Mouse (Mus musculus): ENCODE measurements around the gene Smtnl1. TPM values are rescaled to one million over a fixed set of nuclear protein-coding genes. Genes with fewer than 3 reads are reported as not detected.

The Smtnl1 gene
- 1 to 10 TPM; 1.8 to 3.9 TPM for total RNA-seq (2021)
- long read RNA-seq, experiment 1, transcript Smtnl1-201 (8 exons, 1,761 nt), result major isoform, 8 of 9 reads
- long read RNA-seq, experiment 1, partial matches to known transcripts, result 1 of 9 reads
- long read RNA-seq, experiment 1, other reads (novel, unspliced or antisense), result 0 of 9 reads
- long read RNA-seq, experiment 2, partial matches to known transcripts, result 0 of 1 reads
- long read RNA-seq, experiment 2, other reads (novel, unspliced or antisense), result 0 of 1 reads

DNA sequence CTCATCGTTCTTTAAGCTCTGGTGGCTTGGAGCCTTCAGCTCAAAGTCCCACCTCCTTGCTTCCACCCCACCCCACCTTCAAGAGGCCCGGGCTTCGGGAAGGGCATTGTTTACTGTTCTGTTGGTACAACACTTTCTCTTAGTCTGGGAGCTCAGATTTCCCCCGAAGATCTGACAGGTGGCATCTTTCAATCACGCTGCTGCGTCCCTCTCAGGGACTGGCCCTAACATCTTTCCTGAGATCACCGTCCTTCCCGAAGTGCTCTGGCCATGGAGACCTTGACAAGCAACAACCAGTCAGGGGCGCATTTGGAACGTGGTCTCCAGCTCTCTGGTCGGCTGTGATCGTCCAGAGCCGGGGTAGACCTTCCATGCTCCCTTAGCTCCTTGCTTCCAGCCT lies at the start of gene Smtnl1:
Gene Smtnl1 (minus strand): TSS at position 101 of the 400 bp plus-strand sequence.
- no peak for DNase-seq (ENCODE audit: low spot score in 2 of 2)

- DNase-seq (ENCODE audit: low spot score in 2 of 2), result no peak
Measured at GRCm38 (mm10) chr2:84870623-84871160, 48.2 kb upstream of the Smtnl1 start.

DNA sequence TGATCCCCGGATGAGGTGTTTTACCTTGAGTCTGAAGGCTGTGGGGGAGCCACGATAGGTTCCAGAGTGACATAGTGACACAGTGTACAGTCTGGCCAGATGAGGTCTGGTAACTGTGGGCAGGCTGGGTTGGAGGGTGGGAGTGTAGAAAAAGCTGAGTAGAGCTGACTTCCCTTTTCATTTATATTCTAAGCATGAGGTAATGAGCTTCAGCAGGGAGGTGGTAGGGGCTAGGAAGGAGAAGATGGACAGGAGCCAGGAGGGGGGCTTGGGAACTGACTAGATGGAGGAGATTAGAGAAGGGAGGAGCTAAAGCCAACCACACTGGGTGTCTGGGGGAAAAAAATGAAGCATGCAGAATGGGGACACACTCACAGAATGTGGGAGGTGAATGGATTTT lies 46.5 kb upstream of the Smtnl1 start:
- no peak for DNase-seq (ENCODE audit: low spot score in 2 of 2)

- DNase-seq (ENCODE audit: low spot score in 2 of 2), result peak in 1 of 2 experiments; percentile 58
Measured at GRCm38 (mm10) chr2:84868521-84868943, 46.1 kb upstream of the Smtnl1 start.

DNA sequence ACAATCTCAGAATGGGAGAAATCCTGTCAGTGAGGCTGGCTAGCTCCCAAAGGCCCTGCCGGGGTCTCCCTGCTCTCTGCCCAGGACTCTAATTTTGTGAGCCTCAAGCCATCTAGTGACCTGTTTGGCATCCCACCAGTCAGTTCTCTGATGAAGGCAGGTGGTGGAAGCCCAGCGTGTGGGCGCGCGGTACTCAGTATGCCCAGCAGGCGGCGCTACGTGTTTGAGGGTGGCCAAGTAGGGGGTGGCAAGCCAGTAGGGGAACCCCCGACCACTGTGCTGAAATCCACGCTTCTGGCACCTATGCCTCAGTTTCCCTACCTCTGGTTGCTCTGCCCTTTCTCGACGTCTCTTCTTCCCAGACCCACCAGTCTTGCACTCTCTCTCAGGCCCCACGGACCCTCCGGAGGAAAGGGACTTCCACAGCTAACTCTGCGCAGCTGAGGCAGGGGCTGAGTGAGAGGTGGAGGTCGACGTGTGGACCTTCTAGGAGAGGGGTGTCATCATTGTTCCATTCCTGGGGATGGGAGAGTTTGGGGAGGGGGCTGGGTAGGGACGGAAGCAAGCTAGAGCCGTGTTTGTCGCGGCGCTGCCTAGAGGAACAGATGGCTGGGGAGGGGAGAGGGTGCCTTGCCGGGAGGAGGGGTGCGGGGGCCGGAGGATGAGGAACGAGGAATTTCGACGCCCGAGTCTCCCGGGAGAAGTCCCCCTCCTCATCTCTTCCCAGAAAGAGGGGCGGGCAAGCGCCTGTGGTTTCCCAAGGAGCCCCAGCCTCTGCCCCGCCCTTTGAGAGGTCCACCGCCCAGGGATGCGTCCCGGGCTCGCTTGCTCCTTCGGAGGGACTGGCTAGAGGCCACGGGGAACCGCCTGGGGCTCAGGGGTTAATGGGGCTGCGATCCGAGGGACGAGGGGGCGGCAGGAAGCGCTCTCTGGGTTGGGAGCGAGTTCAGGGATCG lies 43.4 kb upstream of the Smtnl1 start:
- DNase-seq (ENCODE audit: low spot score in 2 of 2), result no peak

- DNase-seq (ENCODE audit: low spot score in 2 of 2), result no peak
Measured at GRCm38 (mm10) chr2:84862231-84862630, 39.8 kb upstream of the Smtnl1 start.

DNA sequence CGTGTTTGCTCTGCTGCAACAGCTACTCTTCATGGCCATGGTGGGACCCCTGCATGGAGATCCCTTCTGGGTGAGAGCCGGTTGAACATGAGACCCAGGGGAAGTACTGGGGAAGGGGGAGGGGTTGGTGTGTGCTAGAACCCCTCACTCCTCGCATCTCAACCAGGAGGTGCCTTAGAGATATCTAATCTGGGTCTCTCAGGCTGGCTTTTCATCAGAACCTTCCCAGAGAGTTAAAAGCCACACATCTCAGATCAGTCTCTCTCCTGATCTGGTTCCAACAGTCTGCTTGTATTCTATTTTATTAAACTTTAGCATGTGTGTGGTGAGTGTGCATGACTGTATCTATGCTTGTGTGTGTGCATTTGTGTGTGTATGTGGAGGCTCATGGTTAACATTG lies 39.0 kb upstream of the Smtnl1 start:
- no peak for DNase-seq (ENCODE audit: low spot score in 2 of 2)

DNA sequence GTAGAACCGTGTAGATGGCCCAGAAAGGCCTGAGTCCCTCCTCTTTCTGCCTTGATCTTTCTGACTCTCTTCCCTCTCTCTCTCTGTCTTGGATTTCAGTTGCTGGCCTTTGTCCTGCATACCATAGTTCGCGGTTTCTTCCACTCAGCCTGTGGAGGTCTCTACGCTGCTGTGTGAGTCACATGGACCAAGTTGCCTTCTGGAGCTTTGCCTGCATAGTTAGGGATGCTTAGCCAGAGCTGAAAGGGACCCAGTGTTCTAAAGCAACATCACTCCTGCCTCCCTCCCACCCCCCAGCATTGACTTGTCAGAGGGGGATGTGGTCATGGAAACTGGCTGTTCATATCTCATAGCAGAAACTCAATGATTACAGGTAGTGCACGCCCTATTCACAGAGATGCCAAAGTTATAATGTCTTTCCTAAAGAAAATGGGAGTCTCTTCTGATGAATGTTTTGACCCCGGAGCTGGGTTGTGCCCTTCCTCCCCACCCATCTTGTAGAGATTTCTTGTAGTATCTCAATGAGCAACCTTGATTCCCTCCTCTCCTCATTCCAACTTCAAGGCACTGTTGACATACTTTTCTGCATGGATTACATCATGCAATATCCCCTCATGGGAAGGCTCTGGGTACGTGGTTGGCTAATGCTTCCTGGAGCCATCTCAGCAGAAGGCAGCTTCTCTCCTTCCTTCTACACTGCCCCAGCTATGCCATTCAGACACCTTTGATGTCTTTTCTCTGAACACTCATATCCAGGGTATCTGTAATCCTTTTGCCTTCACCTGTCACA lies 37.7 kb upstream of the Smtnl1 start:
- no peak for DNase-seq (ENCODE audit: low spot score in 2 of 2)

DNA sequence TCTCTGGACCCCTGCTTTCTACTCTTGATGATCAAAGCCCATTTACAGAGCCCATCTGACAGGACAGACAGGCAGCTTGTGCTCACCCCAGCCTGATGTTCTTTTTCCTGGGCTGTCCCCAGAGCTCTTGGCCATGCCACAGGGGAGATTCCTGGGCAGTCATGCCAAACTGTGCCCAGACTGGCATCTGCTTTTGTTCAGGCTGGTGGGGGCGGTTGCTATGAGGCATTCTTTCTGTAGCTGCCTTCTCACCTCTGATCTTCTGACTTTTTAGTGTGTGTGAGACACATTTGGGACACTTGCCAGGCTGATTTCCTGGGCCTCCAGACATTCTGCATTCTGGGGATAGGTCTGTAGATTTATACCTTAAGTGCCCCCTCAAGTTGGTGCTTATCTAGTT lies 36.1 kb upstream of the Smtnl1 start:
- DNase-seq (ENCODE audit: low spot score in 2 of 2), result no peak

GRCm38 (mm10) chr2:84855732-84856131 lies 33.3 kb upstream of the Smtnl1 start:
- DNase-seq (ENCODE audit: low spot score in 2 of 2), result peak in 1 of 2 experiments; percentile 17

GRCm38 (mm10) chr2:84851130-84852040 lies 28.9 kb upstream of the Smtnl1 start:
- peak; percentile 41 to 47 for DNase-seq (ENCODE audit: low spot score in 2 of 2)

- DNase-seq (ENCODE audit: low spot score in 2 of 2), result no peak
Measured at GRCm38 (mm10) chr2:84850407-84851129, 28.1 kb upstream of the Smtnl1 start.

DNA sequence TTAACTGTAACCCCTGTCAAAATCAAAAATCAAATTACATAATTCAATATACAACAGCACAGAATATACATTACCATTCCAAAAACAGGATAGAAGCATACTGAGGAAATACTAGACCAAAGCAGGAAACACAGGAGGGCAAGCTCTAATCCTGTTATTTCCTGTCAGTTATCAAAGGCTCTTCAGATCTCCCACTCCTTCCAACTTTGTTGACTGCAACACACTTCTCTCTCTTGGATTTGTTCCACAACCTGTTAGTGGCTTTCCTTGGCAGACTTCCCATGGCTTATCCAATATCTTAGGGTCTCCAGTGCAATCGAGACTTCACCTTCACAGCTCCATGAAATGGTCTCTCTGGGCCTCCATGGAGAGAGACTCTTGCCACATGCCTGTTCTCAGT lies 22.8 kb upstream of the Smtnl1 start:
- no peak for DNase-seq (ENCODE audit: low spot score in 2 of 2)

DNA sequence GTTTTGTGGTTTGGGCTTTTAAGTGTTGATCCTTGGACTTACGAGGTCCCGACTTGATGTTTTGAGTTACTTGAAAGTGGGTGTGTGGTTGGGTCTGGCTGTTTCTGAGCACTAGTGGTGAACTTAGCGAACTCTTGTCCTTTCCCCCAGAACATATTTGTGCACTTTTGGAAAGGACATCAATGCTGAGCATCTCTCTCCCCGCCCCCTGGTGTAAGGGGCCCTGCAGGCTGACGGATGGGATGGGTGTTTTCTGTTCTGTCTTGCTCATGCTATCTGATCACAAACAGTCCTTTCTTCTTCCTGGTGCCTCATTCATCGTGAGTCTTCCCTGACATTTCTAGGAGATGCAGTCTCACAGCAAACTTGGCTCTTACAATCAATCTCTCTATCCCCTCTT lies 21.2 kb upstream of the Smtnl1 start:
- DNase-seq (ENCODE audit: low spot score in 2 of 2), result no peak

GRCm38 (mm10) chr2:84841905-84842304 lies 19.5 kb upstream of the Smtnl1 start:
- no peak for DNase-seq (ENCODE audit: low spot score in 2 of 2)

- no peak for DNase-seq (ENCODE audit: low spot score in 2 of 2)
Measured at GRCm38 (mm10) chr2:84840748-84841563, 18.5 kb upstream of the Smtnl1 start.

- DNase-seq (ENCODE audit: low spot score in 2 of 2), result no peak
Measured at GRCm38 (mm10) chr2:84840016-84840747, 17.7 kb upstream of the Smtnl1 start.
